Mouse (Mus musculus): Measurements from ENCODE around the gene Trip13. TPM values are rescaled to one million over a fixed set of nuclear protein-coding genes. Genes with fewer than 3 reads are reported as not detected.

The Trip13 gene
- 1 to 10 TPM; 5.1 to 7.4 TPM for total RNA-seq (2021)
- long read RNA-seq, experiment 1, transcript Trip13-201 (13 exons, 3,399 nt): major isoform, 8 of 9 reads
- long read RNA-seq, experiment 1, partial matches to known transcripts: 0 of 9 reads
- long read RNA-seq, experiment 1, other reads (novel, unspliced or antisense): 1 of 9 reads
- long read RNA-seq, experiment 2, transcript Trip13-201 (13 exons, 3,399 nt): major isoform, 9 of 10 reads
- long read RNA-seq, experiment 2, partial matches to known transcripts: 0 of 10 reads
- long read RNA-seq, experiment 2, other reads (novel, unspliced or antisense): 1 of 10 reads

DNA sequence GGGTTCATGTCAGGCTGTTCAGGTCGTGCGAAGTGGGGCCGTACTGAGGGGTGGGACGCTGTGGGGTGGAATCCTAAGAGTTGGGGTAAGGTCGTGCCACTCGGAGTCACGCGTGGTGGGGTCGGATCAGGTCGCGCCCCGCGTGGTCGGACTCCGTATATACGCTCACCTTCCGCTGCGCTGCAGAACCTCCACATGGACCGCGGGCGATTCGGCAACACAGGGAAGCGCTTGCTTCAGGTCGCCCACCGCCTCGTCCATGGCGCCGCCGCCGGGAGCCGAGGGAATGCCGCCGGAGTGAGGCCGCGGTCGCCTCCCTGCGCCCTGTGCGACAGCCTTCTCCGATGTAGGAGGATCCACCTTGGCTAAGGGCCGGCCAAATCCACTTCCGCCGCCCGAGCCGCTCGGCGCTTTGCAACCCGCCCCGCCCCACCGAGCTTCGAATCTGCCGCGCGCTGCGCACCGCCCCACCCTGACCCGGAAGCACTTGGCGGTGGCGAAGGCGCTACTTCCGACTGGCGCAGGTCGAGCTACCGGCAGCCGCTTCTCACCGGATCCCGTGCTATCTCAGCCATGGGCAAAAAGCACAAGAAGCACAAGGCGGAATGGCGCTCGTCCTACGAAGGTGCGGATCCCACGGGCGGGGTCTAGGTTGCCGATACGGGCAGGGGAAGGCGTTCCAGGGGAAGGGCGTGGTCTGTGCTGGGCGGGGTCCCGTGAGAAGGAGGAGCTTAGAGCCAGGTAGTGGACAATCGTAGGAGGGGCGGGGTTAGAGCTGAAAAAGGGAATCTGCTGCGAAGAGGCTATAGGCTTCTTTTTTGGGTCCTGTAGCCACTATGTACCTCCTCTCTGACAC is at the start of gene Trip13, which contains the start of gene Brd9:
Gene Trip13 (minus strand): TSS at position 464 of the 856 bp plus-strand sequence.
Gene Brd9 (plus strand): TSS at position 491 of the 856 bp plus-strand sequence.
- peak; percentile 87 to 96 for DNase-seq (ENCODE audit: low spot score in 2 of 2)

DNA sequence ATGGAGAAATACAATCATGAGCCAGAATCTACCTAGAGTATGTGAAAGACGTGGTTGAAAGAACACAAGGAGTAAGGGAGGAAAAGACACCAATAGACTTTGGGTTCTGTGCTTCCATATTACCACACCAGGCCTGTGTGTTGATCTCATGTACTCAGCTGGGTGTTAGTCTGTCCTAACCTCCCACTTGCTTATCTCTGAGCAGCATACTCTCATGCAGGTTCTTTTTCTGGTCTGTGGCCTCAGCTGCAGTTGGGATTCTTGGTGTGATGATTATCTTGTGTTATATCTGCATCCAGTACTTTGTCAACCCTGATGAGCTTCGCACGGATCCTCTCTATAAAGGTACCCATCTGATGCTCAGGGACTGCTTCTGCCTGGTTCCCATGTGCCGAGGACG is 39.4 kb upstream of the Trip13 start:
- no peak for DNase-seq (ENCODE audit: low spot score in 2 of 2)

DNA sequence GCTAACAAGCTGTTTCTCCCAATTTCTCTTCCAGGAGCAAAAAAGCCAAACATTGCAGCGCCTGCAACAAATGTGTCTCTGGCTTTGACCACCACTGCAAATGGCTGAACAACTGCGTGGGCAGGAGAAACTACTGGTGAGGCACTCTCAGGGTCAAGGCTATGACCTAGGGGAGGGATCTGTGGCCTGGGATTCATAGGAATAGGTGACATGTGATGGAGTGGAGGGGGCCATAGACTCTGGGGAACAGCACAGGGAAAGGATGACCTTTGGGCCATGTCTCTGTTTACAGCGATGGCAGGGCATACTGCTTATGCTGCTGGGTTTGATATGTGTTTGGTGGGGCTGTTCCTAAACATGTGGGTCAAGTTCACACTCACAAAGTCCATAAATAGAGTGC is 36.9 kb upstream of the Trip13 start:
- DNase-seq (ENCODE audit: low spot score in 2 of 2): no peak

DNA sequence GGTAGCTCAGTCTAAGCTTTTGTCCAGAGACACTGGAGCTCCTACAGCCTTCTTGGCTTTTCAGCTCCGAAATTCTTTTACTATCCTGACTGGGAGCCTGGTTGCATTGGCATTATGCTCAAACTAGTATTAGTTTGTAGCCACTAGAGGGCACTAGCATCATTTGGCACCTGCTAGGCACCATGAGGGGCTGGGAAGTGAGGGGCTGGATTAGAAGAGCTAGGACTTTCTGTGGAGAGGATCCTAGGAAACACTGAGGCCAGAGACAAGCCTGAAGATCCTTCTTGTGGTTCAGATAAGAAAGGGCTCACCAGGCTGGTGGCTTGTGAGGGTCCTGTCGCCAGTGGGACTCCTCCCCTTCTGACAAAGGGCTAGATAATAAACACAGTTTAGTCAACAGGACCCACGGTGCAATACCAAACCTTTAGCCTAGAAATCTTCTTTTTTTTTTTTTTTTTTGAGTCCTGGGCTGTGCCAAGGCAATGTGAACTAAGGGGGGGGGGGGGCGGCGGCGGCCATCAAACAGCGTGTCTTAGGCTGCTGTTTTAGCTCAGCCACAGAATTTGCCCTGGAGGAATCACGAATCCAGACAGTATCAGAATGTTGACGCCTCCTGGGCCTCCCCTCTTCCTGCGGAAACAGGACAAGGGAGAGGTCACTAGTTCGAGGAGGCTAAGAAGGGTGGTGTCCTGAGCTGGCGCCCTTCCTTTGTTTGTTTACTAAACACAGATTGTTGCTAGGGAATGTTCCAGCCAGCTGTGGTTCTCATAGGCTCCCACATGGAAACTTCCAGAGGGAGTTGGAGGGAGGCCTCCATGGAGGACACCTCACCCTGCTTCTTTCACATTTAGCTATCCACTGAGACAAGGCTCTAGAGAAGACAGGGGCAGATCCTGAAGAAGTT is 33.2 kb upstream of the Trip13 start:
- DNase-seq (ENCODE audit: low spot score in 2 of 2): peak; percentile 28 to 58

DNA sequence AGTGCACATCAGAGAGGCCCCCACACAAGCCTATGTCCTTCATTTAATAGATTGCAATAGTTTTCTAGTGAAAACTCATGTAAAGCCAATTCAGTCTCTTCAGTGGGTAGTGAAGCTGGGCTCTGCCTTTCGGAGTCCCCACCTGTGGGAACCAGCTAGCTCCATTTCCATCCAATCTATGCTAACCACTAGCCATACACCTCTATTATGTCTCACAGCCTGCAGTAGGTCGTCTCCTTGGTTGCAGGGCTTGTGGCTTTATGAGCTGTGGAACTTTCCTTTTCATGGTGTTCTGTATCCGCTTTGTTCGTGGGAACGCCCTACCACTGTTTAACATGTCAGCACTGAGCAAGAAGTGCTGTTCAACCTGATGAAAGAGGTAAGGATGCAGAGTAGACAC is 26.0 kb upstream of the Trip13 start, which contains the start of gene Zdhhc11:
Gene Zdhhc11 (plus strand): TSS at position 301 of the 400 bp plus-strand sequence.
- DNase-seq (ENCODE audit: low spot score in 2 of 2): no peak

DNA sequence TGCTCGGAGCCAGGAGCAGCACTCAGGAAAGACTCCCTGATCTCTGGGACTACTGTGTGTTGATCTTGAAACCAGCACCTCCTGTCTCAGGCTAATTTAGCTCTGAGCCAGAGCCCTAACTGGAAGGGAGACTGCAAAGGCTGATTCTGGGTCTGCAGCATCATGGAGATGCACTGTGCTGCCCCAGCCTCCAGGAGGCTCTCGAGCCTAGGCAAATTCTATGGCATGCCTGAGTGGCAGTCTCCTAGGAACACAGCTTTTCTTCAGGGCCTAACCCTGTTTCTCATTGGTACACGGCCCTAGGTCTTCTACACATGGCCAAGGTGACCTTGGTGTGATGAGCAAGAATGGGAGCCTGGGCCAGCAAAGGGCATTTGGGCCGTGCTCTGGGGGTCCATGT is 23.6 kb upstream of the Trip13 start:
- no peak for DNase-seq (ENCODE audit: low spot score in 2 of 2)

DNA sequence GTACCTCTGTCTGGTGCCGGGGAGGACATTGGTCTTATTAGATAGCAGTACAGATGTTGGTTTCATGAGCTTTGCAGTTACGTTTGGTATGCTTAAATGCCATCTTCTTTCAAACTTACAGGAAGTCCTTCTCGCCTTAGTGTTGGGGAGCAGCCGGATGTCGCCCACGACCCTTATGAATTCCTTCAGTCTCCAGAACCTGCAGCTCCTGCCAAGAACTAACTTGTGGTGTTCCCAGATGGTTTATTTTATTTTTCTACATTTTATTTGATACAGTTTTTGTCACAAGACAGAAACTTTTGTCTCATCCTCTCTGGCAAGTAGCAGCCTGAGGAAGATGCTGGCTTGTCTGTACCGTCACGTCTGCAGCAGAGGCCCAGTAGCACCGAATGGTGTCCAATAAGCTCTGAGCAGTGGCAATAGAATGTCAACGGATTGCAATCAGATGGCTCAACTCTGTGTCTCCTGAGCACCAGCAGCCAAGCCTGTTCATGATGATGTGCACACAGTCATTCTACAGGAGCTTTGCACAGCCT is 22.6 kb upstream of the Trip13 start:
- DNase-seq (ENCODE audit: low spot score in 2 of 2): no peak

DNA sequence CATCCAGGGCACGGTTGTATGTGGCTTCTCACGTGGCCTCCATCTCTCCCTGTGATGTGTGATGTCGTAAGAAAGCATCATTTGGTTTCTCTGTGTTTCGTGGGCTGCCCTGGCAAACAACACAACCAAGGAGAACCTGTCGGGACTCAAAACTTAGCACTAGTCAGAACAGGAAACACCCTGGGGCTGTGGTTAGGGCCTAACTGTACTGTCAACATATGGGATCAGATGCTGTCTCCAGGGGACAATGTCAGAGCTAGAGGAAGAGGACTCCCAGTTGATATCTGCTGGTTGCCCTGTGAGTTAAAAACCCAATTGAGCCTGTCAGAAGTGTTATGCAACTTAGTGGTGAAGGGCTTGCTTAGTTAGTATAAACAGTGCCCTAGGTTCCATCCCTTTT is 17.9 kb upstream of the Trip13 start:
- DNase-seq (ENCODE audit: low spot score in 2 of 2): no peak

DNA sequence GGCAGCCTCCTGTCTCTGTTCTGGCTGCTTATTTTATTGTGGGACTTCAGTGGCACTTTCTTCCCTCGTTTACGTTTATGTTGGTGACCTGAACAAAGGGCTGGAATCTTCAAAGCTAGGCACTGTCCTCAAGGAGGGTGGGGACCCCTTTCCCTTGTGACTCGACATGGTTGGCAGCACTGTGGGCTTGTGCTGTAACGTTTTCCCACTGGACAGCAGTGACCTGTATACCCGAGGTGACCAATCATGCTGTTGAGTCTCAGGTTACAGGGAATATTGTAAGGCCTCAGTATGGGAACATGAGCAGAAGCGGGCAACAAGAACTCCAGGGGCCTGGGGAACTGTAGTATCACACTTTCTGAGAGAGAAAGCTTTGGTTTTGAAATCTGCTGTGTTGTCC is 17.1 kb upstream of the Trip13 start:
- DNase-seq (ENCODE audit: low spot score in 2 of 2): no peak

DNA sequence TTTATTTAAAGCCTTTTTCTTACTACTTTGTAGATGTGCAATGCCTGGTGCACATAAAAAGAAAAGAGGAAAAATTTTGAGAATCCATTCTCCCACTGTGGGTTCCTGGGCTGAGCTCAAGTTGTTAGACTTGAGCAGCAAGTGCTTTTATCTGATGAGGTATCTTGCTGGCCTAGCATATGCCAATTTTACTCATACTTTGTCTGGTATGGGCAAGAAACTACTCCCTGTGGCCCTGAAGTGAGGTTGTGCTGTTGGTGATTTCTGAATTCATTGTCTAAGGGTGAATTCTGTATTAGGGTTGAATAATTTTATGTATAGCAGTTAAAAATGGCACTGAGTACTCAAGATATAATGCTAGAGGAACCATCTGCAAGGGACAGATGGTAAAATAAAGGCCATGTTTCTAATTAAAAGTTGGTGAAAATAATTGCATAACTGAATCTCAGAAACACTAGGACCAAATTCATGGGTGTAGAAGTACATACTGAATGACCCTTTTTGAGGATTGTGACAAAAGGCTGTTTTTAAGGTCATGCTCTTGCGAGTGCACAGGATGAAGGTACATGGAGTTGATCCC is 16.1 kb upstream of the Trip13 start:
- no peak for DNase-seq (ENCODE audit: low spot score in 2 of 2)

DNA sequence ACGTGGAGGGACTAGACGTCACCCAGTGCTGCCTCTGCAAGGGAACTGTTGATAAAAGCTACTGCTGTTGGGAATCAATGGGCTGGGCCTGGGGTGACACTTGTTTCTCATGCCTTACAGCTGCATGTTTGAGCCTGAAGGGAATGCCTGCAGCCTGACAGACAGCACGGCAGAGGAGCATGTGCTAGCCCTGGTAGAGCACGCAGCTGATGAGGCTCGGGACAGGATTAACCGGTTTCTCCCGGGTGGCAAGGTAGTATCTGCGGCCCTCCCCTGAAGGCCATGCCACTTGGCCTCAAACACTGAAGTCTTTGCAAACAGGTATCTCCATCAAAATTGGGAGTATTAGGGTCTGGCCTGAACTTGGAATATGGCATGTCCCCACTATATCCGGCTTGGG is 7.0 kb upstream of the Trip13 start:
- DNase-seq (ENCODE audit: low spot score in 2 of 2): no peak

DNA sequence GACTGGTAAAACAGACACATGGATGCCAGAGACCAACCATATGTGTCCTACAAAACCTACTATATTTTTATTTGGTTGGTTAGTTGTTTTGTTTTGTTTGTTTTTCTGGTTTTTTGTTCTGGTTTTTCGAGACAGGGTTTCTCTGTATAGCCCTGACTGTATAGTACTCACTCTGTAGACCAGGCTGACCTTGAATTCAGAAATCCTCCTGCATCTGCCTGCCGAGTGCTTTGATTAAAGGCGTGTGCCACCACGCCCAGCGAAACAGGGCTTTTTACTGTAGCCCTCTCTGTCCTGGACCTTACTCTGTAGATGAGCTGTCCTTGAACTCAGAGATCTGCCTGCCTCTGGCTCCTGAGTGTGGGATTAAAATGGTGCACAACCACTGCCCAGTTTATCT is 1.5 kb upstream of the Trip13 start:
- no peak for DNase-seq (ENCODE audit: low spot score in 2 of 2)

DNA sequence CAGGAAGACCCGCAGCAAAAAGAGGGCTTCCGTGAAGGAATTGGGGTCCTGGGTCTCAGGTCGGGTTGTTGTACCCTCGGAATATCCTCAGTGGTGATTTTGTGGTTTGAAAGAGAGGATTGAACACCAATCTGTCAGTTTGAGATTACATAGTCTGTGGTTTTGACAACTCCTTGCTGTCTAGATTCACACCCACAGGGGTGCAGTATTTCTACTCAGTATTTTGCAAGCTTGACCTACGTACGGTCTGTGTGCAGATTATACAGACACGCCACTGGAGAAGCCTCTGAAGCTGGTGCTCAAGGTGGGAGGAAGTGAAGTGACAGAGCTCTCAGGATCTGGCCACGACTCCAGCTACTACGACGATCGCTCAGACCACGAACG is 585 bp upstream of the Trip13 start:
- DNase-seq (ENCODE audit: low spot score in 2 of 2): no peak

DNA sequence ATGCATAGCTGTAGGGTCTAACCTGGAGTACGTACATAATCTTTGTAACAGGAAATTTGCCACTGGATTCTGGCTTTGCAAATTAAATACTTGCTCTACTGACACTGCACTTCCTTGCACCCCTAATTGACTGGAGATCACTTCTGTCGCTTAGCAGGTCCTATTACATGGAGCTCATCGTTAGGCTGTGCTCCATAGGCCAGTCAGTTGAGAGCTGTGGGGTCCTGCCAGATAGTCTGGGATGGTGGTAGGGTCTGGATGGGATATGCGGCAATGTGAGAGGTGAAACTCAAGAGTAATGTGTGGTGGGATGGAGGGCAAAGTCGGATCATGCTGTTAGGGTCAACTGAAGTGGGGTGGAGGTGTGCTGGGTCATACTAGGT is 655 bp downstream of the Trip13 start:
- DNase-seq (ENCODE audit: low spot score in 2 of 2): no peak

DNA sequence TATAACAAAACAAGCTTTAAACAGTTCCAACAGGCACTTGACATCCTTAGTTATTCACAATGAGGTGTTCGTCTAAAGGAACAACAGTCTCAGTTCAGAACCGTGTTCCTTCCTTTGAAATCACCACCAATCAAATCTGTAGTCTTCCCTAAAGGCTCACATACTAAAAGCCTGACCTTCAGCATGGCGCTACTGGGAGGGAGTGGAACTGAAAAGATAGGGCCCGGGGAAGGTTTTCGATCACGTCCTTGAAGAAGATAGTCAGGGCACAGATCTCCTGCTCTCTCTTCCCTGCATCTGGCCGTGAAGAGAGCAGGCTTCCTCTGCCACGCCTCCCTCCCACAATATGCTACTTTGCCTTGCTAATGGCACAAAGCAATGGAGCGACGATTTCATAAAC is 5.4 kb downstream of the Trip13 start:
- DNase-seq (ENCODE audit: low spot score in 2 of 2): no peak

DNA sequence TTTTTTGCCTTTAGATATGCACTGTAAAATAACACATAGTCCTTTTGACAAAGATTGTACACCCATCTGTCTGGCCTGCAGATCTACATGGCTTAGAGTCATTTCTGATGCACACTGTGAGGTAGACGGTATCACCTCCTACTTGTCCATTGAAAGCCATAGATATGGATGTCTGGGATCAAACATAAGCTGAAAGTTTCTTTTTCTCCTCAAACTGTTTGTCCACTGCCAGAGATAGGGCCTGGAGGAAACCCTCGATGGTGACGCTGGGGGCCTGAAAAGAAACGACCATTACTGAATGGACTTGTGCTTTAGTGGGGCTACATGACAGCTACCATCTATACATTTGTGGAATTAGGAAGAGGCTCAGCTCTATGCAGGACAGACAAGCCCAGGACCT is 24.5 kb downstream of the Trip13 start:
- DNase-seq (ENCODE audit: low spot score in 2 of 2): no peak

DNA sequence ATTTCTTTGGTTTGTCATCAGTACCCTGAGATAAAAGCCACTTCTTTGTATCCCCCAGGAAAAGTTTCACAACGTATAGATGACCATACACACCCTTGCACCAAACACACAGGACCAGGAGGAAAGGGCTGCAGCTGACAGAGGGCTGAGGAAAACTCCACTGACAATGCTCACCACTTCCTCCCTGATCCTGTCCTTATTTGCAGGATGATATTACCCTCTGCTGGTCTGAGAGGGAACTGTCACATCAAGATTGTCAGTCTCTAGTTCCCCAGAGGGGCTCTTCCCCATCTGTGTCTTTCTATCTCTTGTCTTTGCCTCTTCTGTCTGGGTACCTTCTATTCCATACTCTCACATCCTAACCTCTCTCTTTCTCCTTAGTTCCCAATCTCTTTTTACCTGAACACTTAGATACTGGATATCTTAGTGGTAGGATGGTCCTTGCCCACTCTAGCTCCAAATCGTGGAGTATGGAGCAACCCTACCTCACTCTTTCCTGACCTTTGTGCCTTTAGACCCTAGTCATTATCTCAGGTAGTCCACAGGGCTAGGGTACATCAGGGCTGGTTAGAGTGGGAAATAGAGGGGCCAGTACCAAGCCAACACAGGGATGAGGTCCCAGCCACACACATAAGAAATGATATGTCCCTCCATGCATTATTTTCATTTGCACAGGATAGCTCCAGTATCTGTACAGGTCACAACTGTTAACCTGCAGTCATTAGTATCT is 29.7 kb downstream of the Trip13 start:
- peak in 1 of 2 experiments; percentile 29 for DNase-seq (ENCODE audit: low spot score in 2 of 2)

DNA sequence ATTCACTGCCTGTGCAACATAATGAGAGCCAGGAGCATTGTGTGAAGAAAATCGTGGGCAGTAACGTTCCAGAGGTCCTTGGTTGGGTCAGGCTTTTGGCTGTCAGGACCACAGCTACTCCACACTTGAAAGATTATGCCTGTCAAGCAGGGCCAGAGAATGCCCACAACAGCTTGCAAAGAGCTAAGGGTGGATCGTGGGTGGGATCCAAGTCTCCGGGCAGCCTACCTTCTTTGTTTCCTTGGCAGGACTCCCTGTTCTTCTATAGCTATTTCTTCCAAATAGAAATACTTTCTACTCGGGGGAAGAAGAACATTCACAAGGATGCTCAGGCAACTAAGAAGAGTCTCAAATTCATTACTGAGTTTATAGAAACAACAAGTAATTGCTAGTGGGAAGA is 30.4 kb downstream of the Trip13 start:
- DNase-seq (ENCODE audit: low spot score in 2 of 2): no peak

DNA sequence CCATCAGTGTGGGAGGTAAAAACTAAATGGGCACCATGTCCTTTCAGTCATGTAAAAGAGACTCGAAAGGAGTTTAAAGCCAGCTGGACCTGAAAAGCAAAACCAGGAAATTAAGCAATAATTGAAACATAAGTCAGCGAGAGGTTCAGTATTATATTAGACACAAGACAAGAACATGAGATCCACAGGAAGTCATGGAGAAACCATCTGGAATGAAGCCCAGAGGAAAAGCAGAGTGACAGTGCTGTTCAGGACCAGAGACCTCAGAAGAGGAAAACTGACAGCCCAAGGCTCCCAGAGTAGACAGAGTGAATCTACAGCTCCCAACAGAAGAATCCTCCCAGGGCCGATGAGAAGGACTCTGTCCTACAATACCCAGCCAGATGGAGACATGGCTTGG is 40.0 kb downstream of the Trip13 start:
- no peak for DNase-seq (ENCODE audit: low spot score in 2 of 2)

DNA sequence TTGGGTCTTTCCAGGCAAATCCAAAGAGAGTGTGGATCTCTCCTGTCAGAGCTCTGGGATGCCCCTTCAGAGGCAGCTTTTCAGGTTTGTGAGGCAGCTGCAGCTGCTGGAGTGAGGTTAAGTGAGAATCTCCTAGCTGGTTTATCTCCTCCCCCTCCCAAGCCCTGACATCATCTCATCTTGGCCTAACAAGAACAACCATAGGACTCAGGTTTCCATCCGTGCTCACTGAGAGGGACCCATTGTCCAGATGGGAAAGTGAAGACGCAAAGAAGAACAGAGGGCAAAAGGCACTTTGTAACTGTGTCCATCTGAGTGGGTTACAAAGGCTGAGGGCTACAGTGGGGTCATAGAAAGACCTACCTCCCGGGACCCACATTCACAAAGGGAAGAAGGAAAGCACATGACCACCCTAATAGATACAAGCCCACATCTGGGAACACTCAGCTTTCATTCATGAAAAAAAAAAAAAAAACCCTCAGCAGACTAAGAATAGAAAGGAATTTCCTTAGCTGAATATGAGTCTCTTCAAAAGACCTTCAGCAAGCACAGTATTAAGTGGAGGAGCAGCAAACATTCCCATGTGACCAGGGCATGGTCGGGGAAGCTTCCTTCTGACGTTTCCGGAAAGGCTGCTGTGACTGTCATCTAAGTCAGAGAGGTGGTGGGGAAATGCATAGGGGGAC is 44.9 kb downstream of the Trip13 start:
- DNase-seq (ENCODE audit: low spot score in 2 of 2): no peak

Data from gastrocnemius, postnatal 4 days (tissue).